Mouse (Mus musculus) midbrain, embryonic 14.5 days (tissue): ENCODE data around the gene Olfr632. TPM values are rescaled to one million over a fixed set of nuclear protein-coding genes. Genes with fewer than 3 reads are reported as not detected.

Source experiments
- ATAC-seq: fragments of 200-750 bp; cut with Nextera tagmentation; 2 replicates; pipeline ENCODE4 v1.8.0; 2017; ENCODE audit warnings: moderate number of reproducible peaks, moderate library complexity; ENCODE audit not compliant: low FRiP score, low TSS enrichment
- DNase-seq: peaks from one replicate; pipeline ENCODE4 v3.0.0-alpha.2; 2015
- H3K27ac ChIP-seq: fragments of 300-500 bp; sonication (generic); replicated peaks from 2 replicates; pipeline ENCODE4 v1.5.1; 2014; ENCODE audit warnings: mild to moderate bottlenecking, low read depth, low read length, moderate library complexity
- H3K27me3 ChIP-seq: fragments of 300-500 bp; sonication (generic); 2 replicates; pipeline ENCODE4 v1.6.1; 2014; ENCODE audit warnings: low read length, control low read depth, mixed read lengths; ENCODE audit not compliant: control insufficient read depth, insufficient read depth
- H3K36me3 ChIP-seq: fragments of 300-500 bp; sonication (generic); 2 replicates; pipeline ENCODE4 v1.6.1; 2014; ENCODE audit warnings: low read length, control low read depth; ENCODE audit not compliant: control insufficient read depth, insufficient read depth
- H3K4me1 ChIP-seq: fragments of 300-500 bp; sonication (generic); 2 replicates; pipeline ENCODE4 v1.6.1; 2014; ENCODE audit warnings: mild to moderate bottlenecking, antibody characterized with exemption, low read length, control low read depth; ENCODE audit not compliant: control insufficient read depth, insufficient read depth
- H3K4me2 ChIP-seq: fragments of 300-500 bp; sonication (generic); 2 replicates; pipeline ENCODE4 v1.6.1; 2014; ENCODE audit warnings: mild to moderate bottlenecking, low read length, moderate library complexity
- H3K4me3 ChIP-seq: fragments of 300-500 bp; sonication (generic); replicated peaks from 2 replicates; pipeline ENCODE4 v1.5.1; 2014; ENCODE audit warnings: low read depth, low read length
- H3K9ac ChIP-seq: fragments of 300-500 bp; sonication (generic); replicated peaks from 2 replicates; pipeline ENCODE4 v1.6.1; 2014; ENCODE audit warnings: mild to moderate bottlenecking, low read length, moderate library complexity
- H3K9me3 ChIP-seq: fragments of 300-500 bp; sonication (generic); 2 replicates; pipeline ENCODE4 v1.6.1; 2016; ENCODE audit warnings: low read length, control low read depth, mixed read lengths; ENCODE audit not compliant: control insufficient read depth
- WGBS: fragments of 180-500 bp; shearing (Covaris S2); extraction: QIAGEN DNeasy Blood & Tissue Kit; methylation state at CpG from one replicate; pipeline ENCODE4 v1.1.7; 2014; 5-methylcytosine and 5-hydroxymethylcytosine counted together
- polyA plus RNA-seq: library from polyadenylated mRNA; unstranded; fragments of >200 nt; fragmentation: Nextera tagmentation; extraction: Ambion mirVana; gene quantifications from 2 replicates; pipeline ENCODE4 v1.2.1, GENCODE M21; 2014

Olfr632 gene
- not detected in 2 replicates for polyA plus RNA-seq

DNA sequence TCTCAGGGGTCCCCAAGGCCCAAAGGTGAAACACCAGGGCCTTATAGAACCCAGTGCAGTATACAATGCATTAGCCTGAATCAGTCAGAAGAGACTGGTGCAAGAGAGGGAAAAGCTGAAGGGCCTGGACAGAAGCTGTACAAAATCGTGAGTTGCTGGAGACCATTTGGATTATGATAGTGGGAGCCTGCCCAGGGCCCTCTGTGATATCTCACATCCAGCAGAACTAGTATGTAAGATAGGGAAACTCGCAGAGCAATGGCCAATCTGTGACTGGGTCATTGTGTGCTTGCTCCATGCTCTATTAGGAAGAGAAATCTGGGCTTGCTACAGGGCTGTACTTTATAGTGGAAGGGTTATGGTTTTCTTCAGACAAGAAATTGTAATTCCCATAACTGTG is at the start of gene Olfr632:
TSS of gene Olfr632 (plus strand) at position 84 of the 400 bp plus-strand sequence.
- H3K4me2 ChIP-seq, result no peak within 1 kb of the TSS
- no peak for ATAC-seq
- no peak within 1 kb of the TSS for H3K27ac ChIP-seq
- no peak within 1 kb of the TSS for H3K4me3 ChIP-seq
- no peaks in the 10 kb centered on the region for H3K27me3 ChIP-seq
- no peak within 1 kb of the TSS for H3K9ac ChIP-seq
- no peak for DNase-seq
- no peaks in the 10 kb centered on the region for H3K9me3 ChIP-seq
- no peaks in the 10 kb centered on the region for H3K36me3 ChIP-seq
- H3K4me1 ChIP-seq, result no peaks in the 10 kb centered on the region
- WGBS, result 67% methylated on average over 2 of the region's 2 CpGs

DNA sequence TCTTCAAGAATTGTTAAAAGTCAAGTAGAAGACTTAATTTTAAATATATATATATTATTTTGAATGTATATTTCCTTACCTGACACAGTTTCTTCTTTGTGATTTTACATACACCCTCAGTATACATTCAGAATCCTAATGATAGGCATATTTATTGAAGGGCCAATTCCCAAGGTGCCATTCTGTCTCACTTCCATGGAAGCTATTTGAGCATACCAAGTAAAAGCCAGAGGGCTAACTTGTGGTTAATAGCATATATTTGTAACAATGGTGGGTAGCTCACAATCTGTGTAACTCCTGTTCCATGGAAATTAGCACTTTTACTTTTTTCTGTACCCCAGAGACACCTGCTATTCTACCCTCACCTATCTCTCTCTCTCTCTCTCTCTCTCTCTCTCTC is 48.0 kb upstream of the Olfr632 start, which contains the start of gene Olfr66:
TSS of gene Olfr66 (minus strand) at position 101 of the 400 bp plus-strand sequence.
- DNase-seq (no peak), ATAC-seq (no peak)
- H3K4me2 ChIP-seq, result no peak within 1 kb of the TSS
- H3K27me3 ChIP-seq, result no peaks in the 10 kb centered on the region
- H3K4me1 ChIP-seq, result no peaks in the 10 kb centered on the region
- H3K36me3 ChIP-seq, result no peaks in the 10 kb centered on the region
- no peak within 1 kb of the TSS for H3K9ac ChIP-seq
- no peaks in the 10 kb centered on the region for H3K9me3 ChIP-seq
- H3K27ac ChIP-seq, result no peak within 1 kb of the TSS
- H3K4me3 ChIP-seq, result no peak within 1 kb of the TSS

DNA sequence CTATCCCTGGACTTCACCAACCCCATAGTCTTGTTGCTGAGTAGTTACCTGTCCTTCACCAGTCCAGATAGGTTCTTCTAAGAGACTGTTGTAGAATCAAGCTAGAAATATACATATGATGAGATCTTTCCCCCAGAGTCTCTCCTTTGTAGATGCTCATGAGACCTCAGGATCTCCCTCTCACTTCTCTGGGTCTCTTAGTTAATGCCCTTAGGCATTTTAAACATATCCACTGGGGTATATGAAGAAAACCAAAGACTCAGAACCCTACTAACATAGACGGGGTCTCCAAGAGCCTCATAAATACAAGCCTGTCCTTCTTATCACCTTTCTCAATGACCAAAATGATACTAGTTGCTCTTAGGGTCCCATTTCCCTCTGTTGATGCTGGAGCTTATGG is 39.8 kb upstream of the Olfr632 start, which contains the start of gene Olfr64:
TSS of gene Olfr64 (minus strand) at position 101 of the 400 bp plus-strand sequence.
- ATAC-seq (no peak), DNase-seq (no peak)
- no peak within 1 kb of the TSS for H3K27ac ChIP-seq
- H3K4me1 ChIP-seq, result no peaks in the 10 kb centered on the region
- H3K9ac ChIP-seq, result no peak within 1 kb of the TSS
- H3K36me3 ChIP-seq, result no peaks in the 10 kb centered on the region
- H3K4me2 ChIP-seq, result no peak within 1 kb of the TSS
- H3K27me3 ChIP-seq, result no peaks in the 10 kb centered on the region
- no peaks in the 10 kb centered on the region for H3K9me3 ChIP-seq
- H3K4me3 ChIP-seq, result no peak within 1 kb of the TSS
- WGBS, result 68% methylated on average over 1 of the region's 1 CpGs

DNA sequence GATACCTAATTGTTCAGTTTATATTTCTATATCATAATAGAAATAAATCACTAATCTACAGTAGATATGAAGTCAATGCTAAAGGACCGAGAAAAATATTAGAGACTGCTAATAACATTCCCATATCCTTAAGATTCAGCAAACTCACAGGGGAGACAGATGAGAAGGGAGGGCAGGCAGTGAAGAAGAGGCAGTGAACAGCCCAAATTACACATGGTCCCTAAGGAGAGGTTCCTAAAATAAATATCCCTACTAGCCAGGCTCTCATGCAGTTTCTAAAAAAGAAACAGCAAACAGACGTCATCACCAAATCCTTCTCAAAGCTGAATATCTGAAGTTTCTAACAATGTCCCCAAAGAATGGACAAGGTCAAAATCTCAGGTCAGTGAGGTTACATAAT is 31.0 kb upstream of the Olfr632 start, which contains the start of gene Olfr65:
TSS of gene Olfr65 (plus strand) at position 301 of the 400 bp plus-strand sequence.
- Histone ChIP-seq H3K4me3 (no peak within 1 kb of the TSS), H3K27ac (no peak within 1 kb of the TSS), H3K9ac (no peak within 1 kb of the TSS), H3K4me1 (no peaks in the 10 kb centered on the region), H3K9me3 (no peaks in the 10 kb centered on the region), H3K27me3 (no peaks in the 10 kb centered on the region), H3K4me2 (no peak within 1 kb of the TSS), H3K36me3 (no peaks in the 10 kb centered on the region)
- WGBS, result 83% methylated on average over 2 of the region's 2 CpGs
- no peak for DNase-seq
- ATAC-seq, result no peak

DNA sequence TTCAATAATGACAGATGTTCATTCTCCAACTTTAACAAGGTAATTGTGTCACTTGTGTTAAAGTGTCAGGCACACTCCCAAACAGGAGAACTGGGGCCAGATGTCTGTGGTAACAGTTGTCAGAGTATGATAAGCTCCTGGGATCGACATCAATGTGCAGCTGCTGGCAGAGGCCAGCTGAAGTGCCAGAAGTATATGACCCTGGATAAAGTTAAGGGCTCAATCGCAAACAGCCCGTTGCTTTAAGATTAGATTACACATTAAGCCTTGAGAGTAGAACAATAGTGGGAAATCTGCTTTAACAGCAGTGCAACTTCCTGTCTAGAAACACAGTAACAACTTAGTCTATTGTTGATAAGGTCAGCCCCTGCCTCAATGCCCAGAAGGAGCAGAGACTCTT is 24.1 kb upstream of the Olfr632 start:
- Histone ChIP-seq H3K9ac (no peak overlapping the region), H3K36me3 (no peaks in the 10 kb centered on the region)
- whole genome bisulfite sequencing, result 68% methylated on average over 3 of the region's 3 CpGs

DNA sequence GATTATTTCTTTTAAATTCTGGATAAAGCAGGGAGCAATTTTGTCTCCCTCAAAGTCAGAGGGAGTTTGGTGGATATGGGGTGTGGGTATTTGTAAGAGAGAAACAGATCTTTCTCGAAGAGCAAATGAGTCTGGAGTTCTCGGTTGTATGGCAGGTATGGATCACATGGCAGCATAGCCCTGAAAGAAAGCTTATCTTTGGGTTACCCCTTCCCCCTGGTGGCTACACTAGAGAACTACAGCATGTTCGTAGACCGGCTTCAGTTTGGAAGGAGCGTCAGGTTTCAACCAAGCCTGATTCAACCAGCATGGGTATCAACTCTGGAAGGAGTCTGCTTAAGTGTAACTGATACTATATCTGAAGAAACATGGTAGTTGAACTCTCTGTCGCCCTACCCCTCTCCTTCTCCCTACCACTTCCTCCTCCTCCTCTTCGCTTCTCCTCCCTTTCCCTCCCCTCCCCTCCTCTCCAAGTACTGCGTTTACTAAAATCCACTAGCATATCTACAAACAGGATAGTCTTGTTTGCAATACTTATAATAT is 21.1 kb upstream of the Olfr632 start:
- 48% methylated on average over 8 of the region's 8 CpGs for WGBS

More for the DNA sequence above, 24.1 kb upstream of the Olfr632 start:
- H3K4me1 ChIP-seq, result no peaks in the 10 kb centered on the region
- H3K27ac ChIP-seq, result no peak overlapping the region
- H3K9me3 ChIP-seq, result no peaks in the 10 kb centered on the region
- no peaks in the 10 kb centered on the region for H3K27me3 ChIP-seq
- DNase-seq (no peak), ATAC-seq (no peak)
- no peak overlapping the region for H3K4me3 ChIP-seq
- no peak overlapping the region for H3K4me2 ChIP-seq

DNA sequence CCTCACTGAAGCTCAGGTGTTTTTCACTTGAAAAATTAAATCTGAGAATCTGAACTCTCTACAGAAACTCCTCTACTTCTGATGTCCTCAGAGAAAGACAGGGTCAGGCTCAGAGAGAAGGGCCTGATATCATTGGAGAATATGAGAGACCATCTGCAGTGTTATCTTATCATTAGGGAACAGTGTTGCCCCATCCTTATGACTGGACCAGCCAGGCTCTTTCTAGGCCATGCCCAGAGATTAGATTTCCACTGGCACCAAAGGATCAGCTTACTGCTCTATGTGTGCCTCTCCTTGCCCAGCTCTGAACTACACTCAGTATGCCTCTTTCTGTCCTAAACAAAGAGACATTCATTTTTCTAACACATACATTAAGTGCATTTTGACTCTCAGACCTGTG is 18.8 kb upstream of the Olfr632 start:
- Histone ChIP-seq H3K4me2 (no peak overlapping the region), H3K27ac (no peak overlapping the region), H3K4me3 (no peak overlapping the region), H3K9me3 (no peaks in the 10 kb centered on the region), H3K4me1 (no peaks in the 10 kb centered on the region), H3K9ac (no peak overlapping the region), H3K27me3 (no peaks in the 10 kb centered on the region), H3K36me3 (no peaks in the 10 kb centered on the region)
- no peak for DNase-seq
- ATAC-seq, result no peak

More for the DNA sequence above, 21.1 kb upstream of the Olfr632 start:
- H3K27me3 ChIP-seq, result no peaks in the 10 kb centered on the region
- no peak overlapping the region for H3K9ac ChIP-seq
- H3K27ac ChIP-seq, result no peak overlapping the region
- no peaks in the 10 kb centered on the region for H3K36me3 ChIP-seq
- ATAC-seq (no peak), DNase-seq (peak; percentile 2)
- H3K4me1 ChIP-seq, result no peaks in the 10 kb centered on the region
- no peaks in the 10 kb centered on the region for H3K9me3 ChIP-seq
- H3K4me3 ChIP-seq, result no peak overlapping the region
- H3K4me2 ChIP-seq, result no peak overlapping the region

DNA sequence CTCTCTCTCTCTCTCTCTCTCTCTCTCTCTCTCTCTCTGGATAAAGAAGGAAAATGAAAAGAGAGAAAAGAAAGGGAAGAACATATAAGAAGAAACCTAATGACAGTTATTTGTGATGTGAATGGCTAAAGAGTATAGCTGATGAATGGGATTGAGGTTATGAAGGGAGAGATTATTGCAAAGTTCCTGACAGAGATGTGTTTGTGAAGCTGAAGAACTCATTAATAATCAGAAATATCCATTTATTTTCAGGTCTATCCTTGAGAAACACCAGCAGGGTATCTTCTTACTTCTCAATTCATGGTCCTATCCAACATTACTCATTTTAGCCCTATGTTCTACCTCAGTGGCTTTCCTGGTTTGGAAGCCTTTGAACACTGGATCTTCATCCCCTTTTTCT is 5.6 kb upstream of the Olfr632 start, which contains the start of gene Olfr631:
TSS of gene Olfr631 (plus strand) at position 301 of the 400 bp plus-strand sequence.
- H3K36me3 ChIP-seq, result no peaks in the 10 kb centered on the region
- H3K4me3 ChIP-seq, result no peak within 1 kb of the TSS
- ATAC-seq (no peak), DNase-seq (no peak)
- no peak within 1 kb of the TSS for H3K27ac ChIP-seq
- no peaks in the 10 kb centered on the region for H3K27me3 ChIP-seq
- no peaks in the 10 kb centered on the region for H3K9me3 ChIP-seq
- no peak within 1 kb of the TSS for H3K4me2 ChIP-seq
- H3K9ac ChIP-seq, result no peak within 1 kb of the TSS
- no peaks in the 10 kb centered on the region for H3K4me1 ChIP-seq

DNA sequence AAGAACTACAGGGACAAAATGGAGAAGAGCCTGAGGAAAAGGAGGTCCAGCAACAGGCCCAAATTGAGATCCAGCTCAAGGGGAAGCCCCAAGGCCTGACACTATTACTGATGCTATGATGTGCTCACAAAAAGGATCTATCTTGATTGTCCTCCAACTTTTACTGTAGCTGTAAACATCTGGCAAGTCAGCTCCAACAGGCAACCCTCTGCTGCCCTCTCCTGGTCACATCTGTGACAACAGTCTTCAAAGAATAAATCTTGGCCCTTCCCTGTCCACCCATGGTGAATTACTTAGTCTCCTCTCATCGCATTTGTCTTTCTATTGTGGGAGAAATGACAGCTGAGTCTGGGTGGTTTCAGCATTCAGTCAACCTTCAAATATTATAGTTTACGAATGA is 8.6 kb downstream of the Olfr632 start:
- H3K4me3 ChIP-seq, result no peak overlapping the region
- H3K4me2 ChIP-seq, result no peak overlapping the region
- no peak overlapping the region for H3K9ac ChIP-seq
- no peaks in the 10 kb centered on the region for H3K4me1 ChIP-seq
- no peaks in the 10 kb centered on the region for H3K36me3 ChIP-seq
- no peaks in the 10 kb centered on the region for H3K9me3 ChIP-seq
- DNase-seq (peak; percentile 86), ATAC-seq (no peak)
- WGBS, result 26% methylated on average over 2 of the region's 2 CpGs
- H3K27me3 ChIP-seq, result no peaks in the 10 kb centered on the region
- H3K27ac ChIP-seq, result no peak overlapping the region
